Mouse (Mus musculus) left cerebral cortex, postnatal 36 days (tissue): ENCODE measurements around the gene Mrpl10. TPM values are rescaled to one million over a fixed set of nuclear protein-coding genes. Genes with fewer than 3 reads are reported as not detected.

Experiments used
- microRNA-seq: library from miRNA; unstranded; fragments of <30 nt; microRNA quantifications from one replicate; pipeline ENCODE4 v1.2.0, GENCODE M21; 2022
- total RNA-seq, 2 experiments: library from RNA; stranded (reverse); gene quantifications; 2 replicates each; pipeline ENCODE4 v1.2.3; 2021

Gene Mrpl10
- total RNA-seq, 2 experiments from 2014 or later, result 63.5 to 80.0 TPM

Small RNA genes within 50 kb of the gene (microRNA-seq; reads per million reads assigned to microRNA genes)
- gene Mir8103, result 1.3 reads per million

Other genes starting within 250 kb of the Mrpl10 start
- 100 to 1,000 TPM; 262 to 282 TPM for gene Nfe2l1, start 211.6 kb upstream of the Mrpl10 start, total RNA-seq
- gene Copz2, start 191.7 kb upstream of the Mrpl10 start, total RNA-seq, result 1 to 10 TPM; 4.5 to 5.0 TPM
- gene Cdk5rap3, start 125.1 kb upstream of the Mrpl10 start, total RNA-seq, result 10 to 100 TPM; 30.3 to 31.5 TPM
- not detected for gene Prr15l, start 113.5 kb upstream of the Mrpl10 start, total RNA-seq
- 10 to 100 TPM; 36.1 to 43.1 TPM for gene Pnpo, start 97.6 kb upstream of the Mrpl10 start, total RNA-seq
- gene Sp2, start 58.6 kb upstream of the Mrpl10 start, total RNA-seq, result 10 to 100 TPM; 13.1 to 14.5 TPM
- 1 to 10 TPM; 2.2 to 2.5 TPM for gene Sp6, start 28.2 kb upstream of the Mrpl10 start, total RNA-seq
- gene Scrn2, start 11.6 kb upstream of the Mrpl10 start, total RNA-seq, result 1 to 10 TPM; 3.7 to 3.9 TPM
- under 1 TPM; 0.32 to 0.59 TPM for gene Lrrc46, start 153 bp upstream of the Mrpl10 start, total RNA-seq
- 10 to 100 TPM; 11.9 to 13.3 TPM for gene Osbpl7, start 9.1 kb downstream of the Mrpl10 start, total RNA-seq
- under 1 TPM; 0.17 to 0.32 TPM for gene Tbx21, start 73.8 kb downstream of the Mrpl10 start, total RNA-seq
- 10 to 100 TPM; 42.9 to 53.7 TPM for gene Tbkbp1, start 109.9 kb downstream of the Mrpl10 start, total RNA-seq
- gene Kpnb1, start 146.3 kb downstream of the Mrpl10 start, total RNA-seq, result 100 to 1,000 TPM; 114 to 119 TPM
- gene Npepps, start 239.1 kb downstream of the Mrpl10 start, total RNA-seq, result 100 to 1,000 TPM; 122 to 156 TPM